Mouse (Mus musculus) liver, embryonic 11.5 days (tissue): ENCODE results near the gene Inpp5k. TPM values are rescaled to one million over a fixed set of nuclear protein-coding genes. Genes with fewer than 3 reads are reported as not detected.

Experiments
- ATAC-seq: fragments of 200-750 bp; cut with Nextera tagmentation; replicated peaks from 2 replicates; pipeline ENCODE4 v1.8.0; 2017; ENCODE audit warnings: moderate number of reproducible peaks, mild to moderate bottlenecking, moderate TSS enrichment, moderate library complexity; ENCODE audit not compliant: low FRiP score
- DNase-seq: peaks from one replicate; pipeline ENCODE4 v3.0.0-alpha.2; 2017; ENCODE audit warnings: low spot score
- H3K27ac ChIP-seq: fragments of 300-500 bp; sonication (generic); 2 replicates; pipeline ENCODE4 v1.5.1; 2014; ENCODE audit warnings: mild to moderate bottlenecking, low read depth, low read length, control low read depth
- H3K27me3 ChIP-seq: fragments of 300-500 bp; sonication (generic); replicated peaks from 2 replicates; pipeline ENCODE4 v1.6.1; 2014; ENCODE audit warnings: low read length, mixed read lengths; ENCODE audit not compliant: control insufficient read depth, insufficient read depth
- H3K36me3 ChIP-seq: fragments of 300-500 bp; sonication (generic); 2 replicates; pipeline ENCODE4 v1.6.1; 2014; ENCODE audit warnings: mild to moderate bottlenecking, low read length, moderate library complexity, mixed read lengths; ENCODE audit not compliant: control insufficient read depth, insufficient read depth
- H3K4me1 ChIP-seq: fragments of 300-500 bp; sonication (generic); replicated peaks from 2 replicates; pipeline ENCODE4 v1.6.1; 2014; ENCODE audit warnings: low read length, mixed read lengths; ENCODE audit not compliant: control insufficient read depth, insufficient read depth
- H3K4me2 ChIP-seq: fragments of 300-500 bp; sonication (generic); 2 replicates; pipeline ENCODE4 v1.6.1; 2014; ENCODE audit warnings: mild to moderate bottlenecking, control low read depth, moderate library complexity
- H3K4me3 ChIP-seq: fragments of 300-500 bp; sonication (generic); 2 replicates; pipeline ENCODE4 v1.5.1; 2014; ENCODE audit warnings: low read depth, low read length, control low read depth
- H3K9ac ChIP-seq: fragments of 300-500 bp; sonication (generic); 2 replicates; pipeline ENCODE4 v1.6.1; 2014; ENCODE audit warnings: low read depth, low read length, control low read depth
- H3K9me3 ChIP-seq: fragments of 300-500 bp; sonication (generic); 2 replicates; pipeline ENCODE4 v1.6.1; 2016; ENCODE audit warnings: low read length, inconsistent platforms, mixed read lengths; ENCODE audit not compliant: control insufficient read depth
- WGBS: fragments of 180-500 bp; shearing (Covaris S2); extraction: QIAGEN DNeasy Blood & Tissue Kit; methylation state at CpG from one replicate; pipeline ENCODE4 v1.1.7; 2014; 5-methylcytosine and 5-hydroxymethylcytosine counted together
- polyA plus RNA-seq: library from polyadenylated mRNA; unstranded; fragments of >200 nt; fragmentation: Nextera tagmentation; extraction: Ambion mirVana; gene quantifications from 2 replicates; pipeline ENCODE4 v1.2.1, GENCODE M21; 2014

Inpp5k gene
- polyA plus RNA-seq, 1 experiment from 2014 or later, result 21.9 TPM

- H3K4me2 ChIP-seq, result no peak overlapping the region
- peaks cover 49% of the 10 kb centered on the region for H3K36me3 ChIP-seq
- peaks cover 12% of the 10 kb centered on the region for H3K4me1 ChIP-seq
- no peak for DNase-seq
- H3K9me3 ChIP-seq, result no peaks in the 10 kb centered on the region
- H3K9ac ChIP-seq, result no peak overlapping the region
- 84% methylated on average over 21 of the region's 21 CpGs for WGBS
- no peak for ATAC-seq
- no peaks in the 10 kb centered on the region for H3K27me3 ChIP-seq
- H3K27ac ChIP-seq, result no peak overlapping the region
- H3K4me3 ChIP-seq, result no peak overlapping the region
Observed at GRCm38 (mm10) chr11:75660941-75661800, 30.4 kb downstream of the Inpp5k start.

DNA sequence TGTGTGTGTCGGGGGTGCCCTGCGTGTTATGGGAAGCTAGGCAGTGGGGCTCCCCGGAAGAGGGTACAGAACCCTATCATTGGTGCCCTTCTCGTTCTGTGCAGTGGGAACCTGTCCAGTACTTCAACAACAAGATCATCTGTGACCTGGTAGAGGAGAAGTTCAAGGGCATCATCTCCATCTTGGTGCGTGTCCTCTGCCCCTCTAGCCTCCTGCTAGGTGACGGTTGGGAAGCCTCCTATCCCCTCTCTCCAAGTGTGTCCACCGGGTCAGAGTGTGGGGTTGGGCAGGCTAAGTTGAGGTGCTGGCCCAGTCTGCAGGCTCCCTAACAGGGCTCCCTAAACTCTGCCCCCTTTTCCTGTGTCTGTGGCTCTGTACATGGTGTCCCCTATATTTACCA, 31.3 kb downstream of the Inpp5k start:
- no peaks in the 10 kb centered on the region for H3K9me3 ChIP-seq
- H3K27me3 ChIP-seq, result no peaks in the 10 kb centered on the region
- peaks cover 55% of the 10 kb centered on the region for H3K36me3 ChIP-seq
- peaks cover 2% of the 10 kb centered on the region; the same call in 1 of the 2 replicates for H3K4me1 ChIP-seq
- H3K4me3 ChIP-seq, result no peak overlapping the region
- H3K4me2 ChIP-seq, result no peak overlapping the region
- 87% methylated on average over 7 of the region's 7 CpGs for WGBS
- H3K27ac ChIP-seq, result no peak overlapping the region
- DNase-seq (no peak), ATAC-seq (no peak)
- no peak overlapping the region for H3K9ac ChIP-seq

- peaks cover 55% of the 10 kb centered on the region for H3K36me3 ChIP-seq
- no peak for ATAC-seq
- DNase-seq, result no peak
- H3K27me3 ChIP-seq, result no peaks in the 10 kb centered on the region
- WGBS, result 92% methylated on average over 6 of the region's 6 CpGs
- H3K27ac ChIP-seq, result no peak overlapping the region
- no peak overlapping the region for H3K4me2 ChIP-seq
- H3K4me1 ChIP-seq, result no peaks in the 10 kb centered on the region
- H3K9ac ChIP-seq, result no peak overlapping the region
- no peak overlapping the region for H3K4me3 ChIP-seq
- H3K9me3 ChIP-seq, result no peaks in the 10 kb centered on the region
Observed at GRCm38 (mm10) chr11:75666296-75666695, 35.5 kb downstream of the Inpp5k start.

DNA sequence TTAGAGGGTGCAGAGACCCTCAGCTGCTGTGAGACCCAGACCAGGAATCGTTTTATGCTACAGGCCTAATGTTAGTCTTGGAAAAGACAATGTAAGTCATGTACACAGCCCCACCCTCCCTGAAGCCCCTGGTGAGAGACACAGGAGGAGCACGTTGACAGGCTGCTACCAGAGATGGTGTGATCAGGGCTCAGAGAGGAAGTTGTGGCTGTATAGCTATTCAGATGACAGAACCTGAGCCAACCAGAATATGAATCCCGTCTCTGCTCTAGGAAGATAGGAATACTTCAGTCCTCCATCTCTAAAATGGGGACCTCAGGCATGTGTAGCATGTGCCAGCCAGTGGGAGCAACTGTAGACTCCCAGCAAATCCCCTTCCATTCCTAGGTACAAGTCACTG, 37.8 kb downstream of the Inpp5k start:
- H3K9ac ChIP-seq, result no peak overlapping the region
- H3K9me3 ChIP-seq, result no peaks in the 10 kb centered on the region
- no peaks in the 10 kb centered on the region for H3K4me1 ChIP-seq
- ATAC-seq, result no peak
- H3K27ac ChIP-seq, result no peak overlapping the region
- no peak for DNase-seq
- H3K27me3 ChIP-seq, result no peaks in the 10 kb centered on the region
- 65% methylated on average over 3 of the region's 3 CpGs for WGBS
- H3K4me2 ChIP-seq, result no peak overlapping the region
- no peak overlapping the region for H3K4me3 ChIP-seq
- H3K36me3 ChIP-seq, result peaks cover 63% of the 10 kb centered on the region

DNA sequence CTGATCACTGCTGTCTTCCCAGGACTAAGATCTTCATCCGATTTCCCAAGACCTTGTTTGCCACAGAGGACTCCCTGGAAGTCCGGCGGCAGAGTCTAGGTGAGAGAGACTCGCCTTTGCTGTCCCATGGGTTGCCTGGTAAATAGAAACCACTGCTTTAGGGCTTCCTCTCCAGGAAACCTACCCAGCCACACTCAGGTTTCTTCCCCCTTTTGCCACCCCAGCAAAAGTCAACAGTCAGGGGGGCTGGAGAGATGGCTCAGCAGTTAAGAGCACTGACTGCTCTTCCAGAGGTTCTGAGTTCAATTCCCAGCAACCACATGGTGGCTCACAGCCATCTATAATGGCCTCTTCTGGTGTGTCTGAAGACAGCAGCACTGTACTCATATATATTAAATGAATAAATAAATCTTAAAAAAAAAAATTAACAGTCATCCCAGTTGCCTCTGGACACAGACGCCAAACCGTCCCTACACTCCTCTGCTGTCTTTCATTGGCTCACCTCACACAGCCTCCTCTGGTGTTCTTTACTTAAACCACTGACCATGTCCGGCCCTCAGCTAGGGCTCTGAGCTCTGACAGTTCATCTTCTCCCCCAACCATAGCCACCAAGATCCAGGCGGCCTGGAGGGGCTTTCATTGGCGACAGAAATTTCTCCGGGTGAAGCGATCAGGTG, 38.5 kb downstream of the Inpp5k start:
- no peaks in the 10 kb centered on the region for H3K27me3 ChIP-seq
- H3K36me3 ChIP-seq, result peaks cover 63% of the 10 kb centered on the region
- H3K9ac ChIP-seq, result no peak overlapping the region
- WGBS, result 83% methylated on average over 11 of the region's 11 CpGs
- H3K4me1 ChIP-seq, result no peaks in the 10 kb centered on the region
- no peak overlapping the region for H3K27ac ChIP-seq
- no peak overlapping the region for H3K4me2 ChIP-seq
- no peak overlapping the region for H3K4me3 ChIP-seq
- ATAC-seq, result no peak
- DNase-seq, result no peak
- H3K9me3 ChIP-seq, result no peaks in the 10 kb centered on the region

GRCm38 (mm10) chr11:75669853-75670200, 39.0 kb downstream of the Inpp5k start:
- no peak overlapping the region for H3K4me3 ChIP-seq
- H3K27ac ChIP-seq, result no peak overlapping the region
- DNase-seq (no peak), ATAC-seq (no peak)
- H3K9me3 ChIP-seq, result no peaks in the 10 kb centered on the region
- no peak overlapping the region for H3K9ac ChIP-seq
- 78% methylated on average over 12 of the region's 12 CpGs for WGBS
- no peaks in the 10 kb centered on the region for H3K4me1 ChIP-seq
- H3K27me3 ChIP-seq, result no peaks in the 10 kb centered on the region
- peaks cover 61% of the 10 kb centered on the region for H3K36me3 ChIP-seq
- no peak overlapping the region for H3K4me2 ChIP-seq

DNA sequence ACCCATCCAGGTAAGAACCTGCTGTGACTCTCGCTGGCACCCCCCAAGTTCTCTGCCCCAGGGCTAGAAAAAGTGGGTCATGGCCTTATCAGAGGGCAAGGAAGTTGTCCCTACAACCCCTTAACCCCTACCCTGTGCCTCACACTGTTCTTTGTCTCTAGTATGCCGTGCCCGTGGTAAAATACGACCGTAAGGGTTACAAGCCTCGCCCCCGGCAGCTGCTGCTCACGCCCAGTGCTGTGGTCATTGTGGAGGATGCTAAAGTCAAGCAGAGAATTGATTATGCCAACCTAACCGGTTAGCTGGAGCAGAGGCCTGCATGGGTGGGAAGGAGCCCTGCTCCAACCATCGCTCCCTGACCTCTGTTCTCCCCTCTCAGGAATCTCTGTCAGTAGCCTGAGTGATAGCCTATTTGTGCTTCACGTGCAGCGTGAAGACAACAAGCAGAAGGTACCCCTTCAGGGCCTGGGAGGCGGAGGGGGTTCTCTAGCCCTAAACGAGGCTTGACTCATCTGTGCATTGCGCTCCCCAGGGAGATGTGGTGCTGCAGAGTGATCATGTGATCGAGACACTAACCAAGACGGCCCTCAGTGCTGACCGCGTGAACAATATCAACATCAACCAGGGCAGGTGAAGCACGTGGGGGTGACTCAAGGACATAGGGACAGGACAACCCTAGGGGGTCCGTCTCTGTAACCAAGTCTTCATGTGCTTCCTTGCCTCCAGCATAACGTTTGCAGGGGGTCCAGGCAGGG, 40.8 kb downstream of the Inpp5k start:
- H3K36me3 ChIP-seq, result peaks cover 45% of the 10 kb centered on the region
- 86% methylated on average over 22 of the region's 22 CpGs for WGBS
- DNase-seq, result no peak

GRCm38 (mm10) chr11:75673411-75673810, 42.6 kb downstream of the Inpp5k start:
- H3K27me3 ChIP-seq, result no peaks in the 10 kb centered on the region
- 0 out of 2 replicates have a peak, but pooled peaks cover 2% of the 10 kb centered on the region for H3K4me1 ChIP-seq
- H3K4me2 ChIP-seq, result no peak overlapping the region
- H3K36me3 ChIP-seq, result peaks cover 37% of the 10 kb centered on the region
- H3K27ac ChIP-seq, result no peak overlapping the region
- ATAC-seq (no peak), DNase-seq (no peak)
- H3K9ac ChIP-seq, result no peak overlapping the region
- 86% methylated on average over 5 of the region's 5 CpGs for WGBS
- no peaks in the 10 kb centered on the region for H3K9me3 ChIP-seq
- H3K4me3 ChIP-seq, result no peak overlapping the region

More for the DNA sequence above, 40.8 kb downstream of the Inpp5k start:
- Histone ChIP-seq H3K4me1 (no peaks in the 10 kb centered on the region), H3K4me3 (no peak overlapping the region), H3K27ac (no peak overlapping the region), H3K4me2 (no peak overlapping the region), H3K9me3 (no peaks in the 10 kb centered on the region), H3K9ac (no peak overlapping the region), H3K27me3 (no peaks in the 10 kb centered on the region)
- no peak for ATAC-seq
